Comparison of ENCODE assay signal across 21 mouse cellular contexts in the genomic region with DNA sequence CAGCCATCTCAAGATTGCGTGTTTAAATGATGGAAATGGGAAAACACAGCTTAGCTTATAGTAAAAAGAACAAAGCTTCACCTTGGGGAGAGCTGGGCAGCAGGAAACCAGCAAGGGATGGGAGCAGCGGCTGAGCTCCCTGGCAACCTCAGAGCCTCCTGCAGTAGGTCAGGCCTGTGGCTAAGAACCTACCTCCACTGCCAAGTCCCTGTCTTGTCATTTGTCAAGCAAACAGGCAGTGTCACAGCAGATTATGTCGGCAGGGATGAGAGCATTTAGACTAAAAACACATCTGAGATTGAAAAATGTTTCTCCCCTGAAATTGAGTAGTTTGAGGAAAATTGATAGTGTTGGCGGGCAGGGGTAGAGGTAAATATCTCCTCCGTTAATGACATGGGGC.
DNase-seq lines count a peak whose midpoint lies in the region; ATAC-seq lines count a peak whose summit lies in the region.
"Had no signal": no experiment of that assay in that cellular context is flagged by ENCODE, and none has a peak within 500 bp of the region (broad histone marks: within the 10 kb centered on the region; RNA-seq: fewer than 3 reads in every experiment).

No protein-coding gene starts in this region.

- no peak for ATAC-seq in forebrain, embryonic 14.5 days
- no peak for ATAC-seq in forebrain, embryonic 15.5 days (replicated peaks)
- no peak for ATAC-seq in midbrain, embryonic 15.5 days (replicated peaks)
- no peak for ATAC-seq in midbrain, embryonic 14.5 days (ENCODE audit: low FRiP score, low TSS enrichment)
- ATAC-seq: intestine, embryonic 15.5 days; liver, embryonic 12.5 days had no signal

- no peaks in the 10 kb centered on the region for H3K4me1 ChIP-seq in forebrain, embryonic 14.5 days (ENCODE audit: control insufficient read depth, insufficient read depth, low read length)
- H3K4me1 ChIP-seq in forebrain, embryonic 15.5 days = 0 out of 2 replicates have a peak, but pooled peaks cover 3% of the 10 kb centered on the region
- H3K4me1 ChIP-seq in midbrain, embryonic 15.5 days = no peaks in the 10 kb centered on the region
- 0 out of 2 replicates have a peak, but pooled peaks cover 3% of the 10 kb centered on the region for H3K4me1 ChIP-seq in midbrain, embryonic 14.5 days (ENCODE audit: control insufficient read depth, insufficient read depth, low read length)
- H3K4me1 ChIP-seq: forebrain, embryonic 10.5 days; intestine, embryonic 15.5 days; limb, embryonic 13.5 days; liver, embryonic 12.5 days had no signal

- WGBS in forebrain, embryonic 14.5 days = 78% methylated on average over 5 of the region's 5 CpGs
- 73% methylated on average over 5 of the region's 5 CpGs for WGBS in forebrain, embryonic 15.5 days
- 67% methylated on average over 5 of the region's 5 CpGs for WGBS in midbrain, embryonic 15.5 days
- 69% methylated on average over 5 of the region's 5 CpGs for WGBS in midbrain, embryonic 14.5 days

- H3K27me3 ChIP-seq in forebrain, embryonic 14.5 days (replicated peaks; ENCODE audit: control insufficient read depth, insufficient read depth, low read length) = no peaks in the 10 kb centered on the region
- H3K27me3 ChIP-seq in forebrain, embryonic 15.5 days = no peaks in the 10 kb centered on the region
- H3K27me3 ChIP-seq in midbrain, embryonic 15.5 days (replicated peaks) = no peaks in the 10 kb centered on the region
- H3K27me3 ChIP-seq in midbrain, embryonic 14.5 days (ENCODE audit: control insufficient read depth, insufficient read depth, low read length) = no peaks in the 10 kb centered on the region
- H3K27me3 ChIP-seq: intestine, embryonic 15.5 days; limb, embryonic 13.5 days; liver, embryonic 12.5 days had no signal

- no peak overlapping the region for H3K4me2 ChIP-seq in forebrain, embryonic 14.5 days (ENCODE audit: low read length)
- no peak overlapping the region for H3K4me2 ChIP-seq in forebrain, embryonic 15.5 days (replicated peaks)
- H3K4me2 ChIP-seq in midbrain, embryonic 15.5 days = no peak overlapping the region
- H3K4me2 ChIP-seq in midbrain, embryonic 14.5 days (ENCODE audit: low read length) = no peak overlapping the region
- H3K4me2 ChIP-seq: intestine, embryonic 15.5 days; limb, embryonic 13.5 days; liver, embryonic 12.5 days; midbrain, embryonic 11.5 days had no signal

- no peaks in the 10 kb centered on the region for H3K36me3 ChIP-seq in forebrain, embryonic 14.5 days (ENCODE audit: control insufficient read depth, insufficient read depth, low read length)
- H3K36me3 ChIP-seq in forebrain, embryonic 15.5 days = no peaks in the 10 kb centered on the region
- no peaks in the 10 kb centered on the region for H3K36me3 ChIP-seq in midbrain, embryonic 15.5 days (replicated peaks)
- H3K36me3 ChIP-seq in midbrain, embryonic 14.5 days (ENCODE audit: control insufficient read depth, insufficient read depth, low read length) = no peaks in the 10 kb centered on the region
- H3K36me3 ChIP-seq: forebrain, embryonic 10.5 days; intestine, embryonic 15.5 days; limb, embryonic 13.5 days; liver, embryonic 12.5 days had no signal

- no peak overlapping the region for H3K4me3 ChIP-seq in forebrain, embryonic 14.5 days (ENCODE audit: low read depth, low read length)
- H3K4me3 ChIP-seq in forebrain, embryonic 15.5 days = no peak overlapping the region
- no peak overlapping the region for H3K4me3 ChIP-seq in midbrain, embryonic 15.5 days
- H3K4me3 ChIP-seq in midbrain, embryonic 14.5 days (replicated peaks; ENCODE audit: low read depth, low read length) = no peak overlapping the region
- H3K4me3 ChIP-seq: forebrain, embryonic 10.5 days; gastrocnemius, adult 2 months; intestine, embryonic 15.5 days; limb, embryonic 13.5 days; liver, embryonic 12.5 days had no signal

- H3K27ac ChIP-seq in forebrain, embryonic 14.5 days (ENCODE audit: low read depth, low read length) = 0 out of 2 replicates have a peak overlapping the region, but pooled peaks have one; percentile 14
- H3K27ac ChIP-seq in forebrain, embryonic 15.5 days (replicated peaks) = no peak overlapping the region
- H3K27ac ChIP-seq in midbrain, embryonic 15.5 days = peak overlapping the region; percentile 38; the same call in 1 of the 2 replicates
- no peak overlapping the region for H3K27ac ChIP-seq in midbrain, embryonic 14.5 days (replicated peaks; ENCODE audit: low read depth, low read length)
- H3K27ac ChIP-seq: forebrain, embryonic 10.5 days; gastrocnemius, adult 2 months; intestine, embryonic 15.5 days; limb, embryonic 13.5 days; liver, embryonic 12.5 days had no signal

- no peak overlapping the region for H3K9ac ChIP-seq in forebrain, embryonic 14.5 days (ENCODE audit: low read length)
- H3K9ac ChIP-seq in forebrain, embryonic 15.5 days (replicated peaks) = no peak overlapping the region
- H3K9ac ChIP-seq in midbrain, embryonic 15.5 days = no peak overlapping the region
- no peak overlapping the region for H3K9ac ChIP-seq in midbrain, embryonic 14.5 days (replicated peaks; ENCODE audit: low read length)
- H3K9ac ChIP-seq: intestine, embryonic 15.5 days; limb, embryonic 13.5 days; liver, embryonic 12.5 days had no signal

- no peaks in the 10 kb centered on the region for H3K9me3 ChIP-seq in forebrain, embryonic 14.5 days (replicated peaks; ENCODE audit: control insufficient read depth, low read length)
- no peaks in the 10 kb centered on the region for H3K9me3 ChIP-seq in forebrain, embryonic 15.5 days
- H3K9me3 ChIP-seq in midbrain, embryonic 15.5 days = no peaks in the 10 kb centered on the region
- no peaks in the 10 kb centered on the region for H3K9me3 ChIP-seq in midbrain, embryonic 14.5 days (ENCODE audit: control insufficient read depth, low read length)
- H3K9me3 ChIP-seq: forebrain, embryonic 10.5 days; intestine, embryonic 15.5 days; limb, embryonic 13.5 days; liver, embryonic 12.5 days had no signal

- no peak for DNase-seq in forebrain, embryonic 14.5 days (ENCODE audit: low spot score)
- no peak for DNase-seq in midbrain, embryonic 14.5 days
- peak; percentile 38 to 39 for DNase-seq in cerebellum, adult 18-20 months
- DNase-seq in cerebellum, postnatal 25 days = peak; percentile 53 to 58
- no peak for DNase-seq in spleen, adult 18-20 months
- no peak for DNase-seq in adrenal gland, postnatal 10 days
- DNase-seq: gastrocnemius, adult 2 months; heart, postnatal 4 days; kidney, adult 9 months; kidney, postnatal 14 days; layer of hippocampus, postnatal 36 days; lung, adult 18-20 months; lung, postnatal 10 days; thymus, adult 18-20 months had no signal

Comparison
In these comparisons a context has a peak if more than half of its experiments do, and no peak if none do; other contexts are left out.
1. H3K27ac ChIP-seq: peak in forebrain, embryonic 14.5 days (single experiment) and midbrain, embryonic 15.5 days (single experiment); none in forebrain, embryonic 15.5 days (single experiment) and midbrain, embryonic 14.5 days (single experiment).
2. DNase-seq: peak in cerebellum, adult 18-20 months (2 of 2) and cerebellum, postnatal 25 days (2 of 2); none in forebrain, embryonic 14.5 days (single experiment), midbrain, embryonic 14.5 days (single experiment), spleen, adult 18-20 months (0 of 2) and adrenal gland, postnatal 10 days (single experiment).